Mouse (Mus musculus) intestine, embryonic 14.5 days (tissue): Measurements from ENCODE around the gene Ccdc88b. TPM values are rescaled to one million over a fixed set of nuclear protein-coding genes. Genes with fewer than 3 reads are reported as not detected.

Source experiments
- ATAC-seq: fragments of 200-750 bp; cut with Nextera tagmentation; replicated peaks from 2 replicates; pipeline ENCODE4 v1.8.0; 2017; ENCODE audit warnings: low read depth, moderate number of reproducible peaks, moderate TSS enrichment, moderate library complexity; ENCODE audit not compliant: low FRiP score, low TSS enrichment
- DNase-seq: peaks from one replicate; pipeline ENCODE4 v3.0.0-alpha.2; 2018; ENCODE audit warnings: low spot score
- H3K27ac ChIP-seq: fragments of 300-500 bp; sonication (generic); 2 replicates; pipeline ENCODE4 v1.5.1; 2014; ENCODE audit warnings: low read depth, mild to moderate bottlenecking, control low read depth
- H3K27me3 ChIP-seq: fragments of 300-500 bp; sonication (generic); replicated peaks from 2 replicates; pipeline ENCODE4 v1.6.1; 2014; ENCODE audit warnings: low read length, control low read depth; ENCODE audit not compliant: control insufficient read depth, insufficient read depth
- H3K36me3 ChIP-seq: fragments of 300-500 bp; sonication (generic); 2 replicates; pipeline ENCODE4 v1.6.1; 2014; ENCODE audit warnings: low read length, control low read depth; ENCODE audit not compliant: control insufficient read depth, insufficient read depth
- H3K4me1 ChIP-seq: fragments of 300-500 bp; sonication (generic); replicated peaks from 2 replicates; pipeline ENCODE4 v1.6.1; 2014; ENCODE audit warnings: low read length, control low read depth, mixed read lengths; ENCODE audit not compliant: control insufficient read depth, insufficient read depth
- H3K4me2 ChIP-seq: fragments of 300-500 bp; sonication (generic); 2 replicates; pipeline ENCODE4 v1.6.1; 2014; ENCODE audit warnings: low read length
- H3K4me3 ChIP-seq: fragments of 300-500 bp; sonication (generic); 2 replicates; pipeline ENCODE4 v1.5.1; 2014; ENCODE audit warnings: low read depth, low read length, control low read depth, mixed read lengths
- H3K9ac ChIP-seq: fragments of 300-500 bp; sonication (generic); 2 replicates; pipeline ENCODE4 v1.6.1; 2014; ENCODE audit warnings: mild to moderate bottlenecking, low read length
- H3K9me3 ChIP-seq: fragments of 300-500 bp; sonication (generic); 2 replicates; pipeline ENCODE4 v1.6.1; 2016; ENCODE audit warnings: low read length, control low read depth; ENCODE audit not compliant: control insufficient read depth
- whole genome bisulfite sequencing: fragments of 180-500 bp; shearing (Covaris S2); extraction: QIAGEN DNeasy Blood & Tissue Kit; methylation state at CpG from one replicate; pipeline ENCODE4 v1.1.7; 2014; 5-methylcytosine and 5-hydroxymethylcytosine counted together
- polyA plus RNA-seq: library from polyadenylated mRNA; unstranded; fragments of >200 nt; fragmentation: Nextera tagmentation; extraction: Ambion mirVana; gene quantifications from 2 replicates; pipeline ENCODE4 v1.2.1, GENCODE M21; 2014

The Ccdc88b gene
- polyA plus RNA-seq, 1 experiment from 2014 or later, result 0.85 TPM

DNA sequence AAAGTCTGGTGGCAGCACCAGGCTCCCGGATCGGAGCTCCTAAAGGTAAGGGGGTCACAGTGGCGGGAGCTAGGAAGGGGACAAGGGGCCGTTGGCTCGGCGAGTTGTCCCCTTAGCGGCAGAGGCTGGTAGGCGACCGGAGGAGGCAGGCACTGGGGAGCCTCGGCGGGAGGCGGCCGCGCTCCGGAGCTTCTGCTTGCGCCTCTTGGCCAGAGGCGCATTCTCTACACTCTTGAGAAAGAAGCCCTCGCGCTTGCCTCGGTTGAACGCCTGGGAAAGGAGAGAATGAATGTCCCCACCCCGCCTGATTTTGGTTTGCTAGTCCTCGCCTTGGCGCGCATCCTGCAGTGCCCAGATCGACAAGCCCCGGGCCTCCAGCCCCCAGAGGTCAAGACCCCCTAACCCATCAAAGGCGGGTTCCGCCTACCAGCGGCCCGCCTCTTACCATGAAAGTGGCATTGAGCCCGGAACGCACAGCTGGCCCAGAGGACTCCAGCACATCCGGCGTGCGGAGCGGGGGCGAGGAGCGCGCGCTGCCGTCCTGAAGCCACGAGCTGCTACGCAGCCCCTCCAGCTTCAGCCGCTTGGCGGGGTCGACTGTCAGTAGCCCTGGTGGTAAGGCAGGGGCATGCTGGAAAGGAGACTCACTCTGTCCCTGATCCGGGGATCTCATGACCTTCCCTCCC, 28.0 kb downstream of the Ccdc88b start:
- peaks cover 32% of the 10 kb centered on the region for H3K36me3 ChIP-seq
- H3K27ac ChIP-seq, result no peak overlapping the region
- H3K9me3 ChIP-seq, result peaks cover 4% of the 10 kb centered on the region; the same call in 1 of the 2 replicates
- H3K4me1 ChIP-seq, result no peaks in the 10 kb centered on the region
- H3K9ac ChIP-seq, result no peak overlapping the region
- no peak for ATAC-seq
- peaks cover 45% of the 10 kb centered on the region for H3K27me3 ChIP-seq
- no peak overlapping the region for H3K4me3 ChIP-seq
- 9% methylated on average over 48 of the region's 48 CpGs for WGBS
- peak; percentile 75 for DNase-seq
- H3K4me2 ChIP-seq, result peak overlapping the region; percentile 23

DNA sequence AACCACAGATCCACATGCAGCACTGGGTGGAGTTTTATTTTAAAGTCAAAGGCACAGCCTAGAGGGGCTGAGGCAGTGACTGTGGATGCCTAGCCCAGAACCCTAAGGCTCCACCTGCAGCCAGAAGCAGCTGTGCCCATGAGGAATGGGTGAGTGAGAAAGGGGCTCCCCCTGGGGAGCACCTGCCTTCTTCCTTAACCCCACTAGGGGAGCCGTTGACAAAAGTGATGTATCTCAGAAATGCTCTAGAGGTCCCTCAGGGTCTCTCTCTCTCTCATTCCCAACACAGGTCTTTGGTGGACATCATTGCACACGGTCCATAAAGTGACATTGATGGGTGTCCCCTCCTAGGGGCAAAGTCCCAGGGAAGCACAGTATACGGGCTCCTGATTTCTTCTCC, 28.9 kb downstream of the Ccdc88b start:
- no peak overlapping the region for H3K4me3 ChIP-seq
- 39% methylated on average over 3 of the region's 3 CpGs for WGBS
- no peak overlapping the region for H3K9ac ChIP-seq
- H3K9me3 ChIP-seq, result peaks cover 4% of the 10 kb centered on the region; the same call in 1 of the 2 replicates
- ATAC-seq (no peak), DNase-seq (no peak)
- H3K36me3 ChIP-seq, result peaks cover 22% of the 10 kb centered on the region
- no peak overlapping the region for H3K27ac ChIP-seq
- peaks cover 45% of the 10 kb centered on the region for H3K27me3 ChIP-seq
- no peaks in the 10 kb centered on the region for H3K4me1 ChIP-seq
- H3K4me2 ChIP-seq, result no peak overlapping the region

DNA sequence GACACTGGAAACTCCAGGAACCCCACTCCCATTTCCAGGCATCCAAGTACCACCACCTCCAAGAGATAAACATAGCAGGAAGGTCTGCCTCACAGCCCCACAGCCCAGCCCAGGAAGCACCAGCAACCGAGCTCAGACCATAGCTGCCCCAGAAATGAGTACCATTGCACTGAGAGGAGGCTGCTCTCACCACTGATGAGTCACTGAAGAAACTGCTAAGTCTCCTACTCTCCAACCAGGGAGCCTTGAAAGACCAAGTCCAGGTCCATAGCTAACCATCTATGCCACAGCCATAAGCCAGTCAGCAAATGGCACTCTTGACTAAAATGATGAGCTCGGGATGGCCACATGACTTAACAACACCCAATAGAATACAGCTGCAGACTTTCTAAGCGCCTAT, 31.4 kb downstream of the Ccdc88b start:
- 0 out of 2 replicates have a peak, but pooled peaks cover under 1% of the 10 kb centered on the region for H3K36me3 ChIP-seq
- H3K27me3 ChIP-seq, result peaks cover 35% of the 10 kb centered on the region
- H3K27ac ChIP-seq, result no peak overlapping the region
- no peak overlapping the region for H3K9ac ChIP-seq
- 79% methylated on average over 3 of the region's 3 CpGs for WGBS
- ATAC-seq, result no peak
- no peak overlapping the region for H3K4me3 ChIP-seq
- peaks cover 4% of the 10 kb centered on the region; the same call in 1 of the 2 replicates for H3K9me3 ChIP-seq
- no peaks in the 10 kb centered on the region for H3K4me1 ChIP-seq
- no peak for DNase-seq
- no peak overlapping the region for H3K4me2 ChIP-seq

DNA sequence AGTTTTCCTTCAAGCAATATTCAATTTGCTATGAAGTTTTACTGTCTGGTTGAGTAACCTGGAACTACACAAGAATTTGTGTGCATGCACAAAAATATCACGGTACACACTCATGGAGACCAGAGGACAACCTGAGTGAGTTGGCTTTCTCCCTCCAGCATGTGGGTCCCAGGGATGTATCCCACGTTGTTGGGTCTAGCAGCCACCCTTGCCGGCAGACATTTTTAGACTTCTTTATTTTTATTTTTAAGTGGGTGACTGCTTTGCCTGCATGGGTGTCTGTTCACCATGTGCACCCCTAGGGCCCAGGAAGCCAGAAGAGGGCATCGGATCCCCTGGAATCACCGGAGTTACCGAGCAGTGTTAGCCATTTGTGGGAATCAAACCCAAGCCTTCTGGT, 32.6 kb downstream of the Ccdc88b start:
- no peaks in the 10 kb centered on the region for H3K36me3 ChIP-seq
- H3K27me3 ChIP-seq, result peaks cover 22% of the 10 kb centered on the region
- H3K4me3 ChIP-seq, result no peak overlapping the region
- DNase-seq (no peak), ATAC-seq (no peak)
- peaks cover 4% of the 10 kb centered on the region; the same call in 1 of the 2 replicates for H3K9me3 ChIP-seq
- no peaks in the 10 kb centered on the region for H3K4me1 ChIP-seq
- no peak overlapping the region for H3K4me2 ChIP-seq
- no peak overlapping the region for H3K9ac ChIP-seq
- 87% methylated on average over 6 of the region's 6 CpGs for WGBS
- no peak overlapping the region for H3K27ac ChIP-seq

DNA sequence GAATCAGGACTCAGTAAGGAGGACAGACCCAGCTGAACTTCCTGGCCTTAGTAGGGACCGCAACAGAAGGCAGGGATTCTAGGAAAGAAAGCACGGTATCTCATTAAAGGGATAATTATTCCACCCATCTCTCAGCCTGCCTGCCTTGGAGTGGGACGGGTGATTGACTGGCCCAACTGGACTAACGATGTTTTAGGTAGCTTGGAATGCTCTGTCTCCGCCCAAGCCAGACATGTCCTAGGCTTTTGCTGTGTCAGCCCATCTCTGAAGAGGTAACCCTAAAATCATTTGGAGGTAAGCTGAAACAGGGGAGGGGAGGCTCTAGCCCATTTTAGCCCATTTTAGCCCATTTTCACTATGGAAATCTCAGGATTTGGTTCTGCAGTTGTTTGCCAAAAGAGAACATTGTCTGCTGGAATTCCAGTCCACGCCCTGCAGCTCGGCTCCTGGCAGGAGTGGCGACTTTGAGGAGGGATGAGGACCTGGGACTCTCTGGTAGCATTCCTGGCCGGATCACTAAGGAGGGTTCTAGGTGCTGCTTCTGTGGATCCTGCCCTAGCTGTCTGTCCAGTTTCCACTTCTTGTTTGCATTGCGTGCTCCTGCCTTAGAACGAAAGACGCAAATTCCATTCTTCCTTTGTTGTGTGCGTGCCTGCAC, 37.3 kb downstream of the Ccdc88b start:
- no peaks in the 10 kb centered on the region for H3K36me3 ChIP-seq
- WGBS, result 86% methylated on average over 13 of the region's 13 CpGs
- H3K9ac ChIP-seq, result no peak overlapping the region
- no peak overlapping the region for H3K4me3 ChIP-seq
- no peaks in the 10 kb centered on the region for H3K27me3 ChIP-seq
- ATAC-seq (no peak), DNase-seq (no peak)
- no peak overlapping the region for H3K4me2 ChIP-seq
- no peaks in the 10 kb centered on the region for H3K4me1 ChIP-seq
- no peak overlapping the region for H3K27ac ChIP-seq
- 0 out of 2 replicates have a peak, but pooled peaks cover 2% of the 10 kb centered on the region for H3K9me3 ChIP-seq

DNA sequence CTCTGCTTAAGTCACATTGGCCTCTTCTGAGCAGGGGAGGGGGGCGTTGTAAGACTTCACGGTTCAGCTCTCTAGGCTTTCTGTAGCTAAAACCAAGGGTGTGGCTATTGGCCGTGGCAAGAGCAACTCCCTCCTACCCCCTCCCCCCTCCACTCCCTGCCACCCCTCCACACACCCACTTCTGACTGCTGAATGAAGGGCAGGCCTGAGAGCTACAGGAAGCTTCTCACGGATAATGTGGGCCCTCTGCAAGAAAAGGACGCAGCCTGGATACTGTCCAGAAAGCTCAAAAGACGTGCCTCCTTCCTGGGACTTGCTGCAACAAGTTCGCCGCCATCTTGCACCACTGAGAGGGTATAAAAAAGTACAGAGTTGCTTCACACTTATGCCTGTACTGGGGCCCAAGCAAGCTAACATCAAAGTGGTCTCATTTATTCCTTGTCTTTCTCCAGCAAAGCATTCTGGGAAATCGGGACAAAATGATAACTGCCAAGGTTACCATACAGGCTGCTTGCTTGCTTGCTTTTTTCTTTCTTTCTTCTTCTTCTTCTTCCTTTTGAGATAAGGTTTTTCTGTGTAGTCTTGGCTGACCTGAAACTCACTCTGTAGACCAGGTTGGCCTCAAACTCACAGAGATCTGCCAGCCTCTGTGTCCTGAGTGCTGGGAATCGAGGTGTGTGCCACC, 38.7 kb downstream of the Ccdc88b start:
- no peak for DNase-seq

DNA sequence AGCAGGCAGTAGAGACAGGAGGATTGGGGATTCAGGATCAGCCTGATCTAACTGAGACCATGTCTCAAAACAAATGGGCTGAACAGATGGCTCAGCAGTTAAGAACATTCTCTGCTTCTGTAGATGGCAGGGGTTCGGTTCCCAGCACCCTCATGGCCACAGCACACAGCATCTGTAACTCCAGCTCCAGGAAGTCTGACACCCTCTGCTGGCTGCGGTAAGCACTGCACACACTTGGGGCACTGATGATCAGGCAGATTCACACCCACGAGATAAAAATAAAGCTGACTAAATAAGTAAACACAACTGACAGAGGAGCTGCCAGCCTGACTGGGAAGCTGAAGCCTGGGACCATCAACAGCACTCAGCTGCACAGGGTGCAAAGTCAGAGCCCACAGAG, 43.1 kb downstream of the Ccdc88b start:
- no peak for DNase-seq
- WGBS, result 82% methylated on average over 3 of the region's 3 CpGs
- no peak overlapping the region for H3K4me2 ChIP-seq
- ATAC-seq, result no peak
- no peaks in the 10 kb centered on the region for H3K4me1 ChIP-seq
- H3K9me3 ChIP-seq, result 0 out of 2 replicates have a peak, but pooled peaks cover 2% of the 10 kb centered on the region
- no peaks in the 10 kb centered on the region for H3K27me3 ChIP-seq
- H3K36me3 ChIP-seq, result no peaks in the 10 kb centered on the region
- no peak overlapping the region for H3K4me3 ChIP-seq
- no peak overlapping the region for H3K27ac ChIP-seq
- no peak overlapping the region for H3K9ac ChIP-seq

More for the DNA sequence above, 38.7 kb downstream of the Ccdc88b start:
- no peak for ATAC-seq
- Histone ChIP-seq H3K9me3 (0 out of 2 replicates have a peak, but pooled peaks cover 2% of the 10 kb centered on the region), H3K36me3 (no peaks in the 10 kb centered on the region), H3K27me3 (no peaks in the 10 kb centered on the region), H3K27ac (no peak overlapping the region), H3K9ac (no peak overlapping the region), H3K4me1 (no peaks in the 10 kb centered on the region), H3K4me2 (no peak overlapping the region), H3K4me3 (no peak overlapping the region)
- 44% methylated on average over 10 of the region's 10 CpGs for whole genome bisulfite sequencing

DNA sequence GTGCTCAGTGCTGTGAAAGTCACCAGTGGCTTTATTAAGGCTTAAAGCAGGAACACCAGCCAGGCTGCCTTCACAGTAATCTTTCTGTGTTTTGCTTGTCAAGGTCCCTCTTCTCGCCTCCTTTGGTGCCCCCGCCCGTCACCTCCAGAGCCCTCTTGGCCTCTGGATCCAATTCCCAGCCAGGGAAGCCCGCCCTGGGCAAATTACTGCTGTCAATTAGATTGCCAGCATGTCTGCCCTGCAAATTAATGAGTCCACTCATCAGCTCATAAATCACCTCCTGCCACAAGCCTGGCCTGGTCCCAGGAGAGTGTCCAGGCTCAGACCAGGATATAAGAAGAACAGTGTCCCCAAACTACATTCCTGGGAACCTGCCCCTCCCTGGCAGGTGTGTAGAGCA, 43.6 kb downstream of the Ccdc88b start:
- ATAC-seq, result no peak
- WGBS, result 32% methylated on average over 4 of the region's 4 CpGs
- H3K9ac ChIP-seq, result no peak overlapping the region

More for the DNA sequence above, 43.6 kb downstream of the Ccdc88b start:
- Histone ChIP-seq H3K9me3 (0 out of 2 replicates have a peak, but pooled peaks cover 2% of the 10 kb centered on the region), H3K27ac (no peak overlapping the region), H3K4me2 (no peak overlapping the region), H3K4me3 (no peak overlapping the region), H3K4me1 (no peaks in the 10 kb centered on the region), H3K36me3 (no peaks in the 10 kb centered on the region), H3K27me3 (no peaks in the 10 kb centered on the region)
- DNase-seq, result no peak
